Mouse (Mus musculus): ENCODE measurements around the gene Gmfb.

DNA sequence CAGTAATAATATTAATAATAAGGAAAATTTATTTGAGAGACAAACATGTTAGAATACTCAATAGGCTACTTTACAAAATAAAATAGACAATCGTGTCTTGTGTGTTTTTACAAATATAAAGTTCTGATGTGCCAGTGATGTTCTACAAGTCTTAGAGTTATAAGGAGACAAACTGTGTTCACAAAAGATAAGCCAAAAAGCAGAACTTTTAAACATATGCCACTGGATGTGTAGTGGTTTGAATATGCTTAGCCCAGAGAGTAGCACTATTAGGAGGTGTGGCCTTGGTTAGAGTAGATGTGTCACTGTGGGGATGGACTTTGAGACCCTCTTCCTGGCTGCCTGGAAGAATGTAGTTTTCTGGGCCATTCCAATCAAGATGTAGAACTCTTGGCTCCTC is 27.7 kb upstream of the Gmfb start:
- no peak for TF ChIP-seq POLR2A (IDR thresholded peaks at IDR 0.05; ENCODE audit: borderline replicate concordance, insufficient read depth, low read length)
- no peak for TF ChIP-seq CTCF (IDR thresholded peaks at IDR 0.05; ENCODE audit: borderline replicate concordance, insufficient read depth, low read depth, low read length)

All from cerebellum, adult 2 months (tissue).